Mouse (Mus musculus): ENCODE measurements at regions not wholly inside any gene's neighbourhood (a gene's known extent, or its start where the extent isn't known, plus 50 kb on each side); places are given as distances from the start of the nearest gene placed in this dataset.

DNA sequence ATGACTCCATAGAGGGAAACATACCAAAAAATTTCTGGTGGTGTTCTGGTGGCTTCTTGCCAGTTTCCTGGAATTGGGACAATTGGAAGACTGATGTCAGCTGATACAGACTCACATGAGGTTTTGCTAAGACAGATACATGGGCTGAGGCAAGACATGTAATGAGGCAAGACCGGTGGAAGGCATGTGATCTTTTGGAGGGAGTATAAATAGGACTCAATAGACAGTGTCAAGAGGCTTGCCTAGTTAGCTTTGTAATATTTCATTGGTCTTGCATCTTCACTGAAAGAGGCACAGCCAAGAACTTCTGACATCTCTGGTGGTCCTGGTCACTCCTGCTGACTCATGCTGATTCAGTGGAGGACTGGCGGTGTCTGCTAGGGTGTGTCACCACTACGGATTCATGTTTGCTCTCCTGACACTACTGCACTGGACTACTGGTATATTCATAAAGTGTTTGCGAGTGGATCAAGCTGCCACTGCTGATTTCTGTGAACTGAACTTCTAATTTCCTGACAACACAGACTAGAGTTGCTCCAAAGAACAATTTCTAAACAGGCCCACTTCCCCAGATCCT is 697.7 kb upstream of the 4930444P10Rik start:
- Histone ChIP-seq H3K4me2 (replicated peaks) (no peak overlapping the region), H3K27me3 (replicated peaks) (no peaks in the 10 kb centered on the region), H3K36me3 (no peaks in the 10 kb centered on the region), H3K9ac (no peak overlapping the region), H3K9me3 (no peaks in the 10 kb centered on the region), H3K4me3 (replicated peaks) (no peak overlapping the region), H3K27ac (no peak overlapping the region), H3K4me1 (replicated peaks) (no peaks in the 10 kb centered on the region)
- ATAC-seq = no peak
- WGBS = 90% methylated on average over 4 of the region's 4 CpGs

DNA sequence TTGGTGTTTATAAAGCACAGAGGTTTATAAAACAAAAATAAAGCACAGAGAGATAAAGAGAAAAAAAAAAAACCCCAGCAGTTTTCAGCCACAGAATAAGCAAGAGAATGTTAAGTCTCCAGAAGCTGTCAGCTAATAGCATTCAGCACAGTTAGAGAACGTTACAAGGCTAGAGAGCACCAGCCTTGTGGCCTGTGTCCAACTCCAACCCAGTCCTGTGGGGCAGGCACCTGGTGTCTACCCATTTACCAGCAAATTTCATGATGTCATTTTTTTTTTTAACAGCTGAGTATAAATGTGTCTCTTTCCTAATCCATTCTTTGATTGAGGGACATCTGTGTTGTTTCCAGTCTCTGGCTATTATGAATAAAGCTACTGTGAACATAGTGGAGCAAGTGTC is 686.7 kb upstream of the 4930444P10Rik start:
- Histone ChIP-seq H3K27ac (no peak overlapping the region), H3K4me2 (replicated peaks) (no peak overlapping the region), H3K27me3 (replicated peaks) (no peaks in the 10 kb centered on the region), H3K9me3 (no peaks in the 10 kb centered on the region), H3K36me3 (no peaks in the 10 kb centered on the region), H3K9ac (no peak overlapping the region), H3K4me1 (replicated peaks) (no peaks in the 10 kb centered on the region), H3K4me3 (replicated peaks) (no peak overlapping the region)
- 76% methylated on average over 1 of the region's 1 CpGs for WGBS
- no peak for ATAC-seq

DNA sequence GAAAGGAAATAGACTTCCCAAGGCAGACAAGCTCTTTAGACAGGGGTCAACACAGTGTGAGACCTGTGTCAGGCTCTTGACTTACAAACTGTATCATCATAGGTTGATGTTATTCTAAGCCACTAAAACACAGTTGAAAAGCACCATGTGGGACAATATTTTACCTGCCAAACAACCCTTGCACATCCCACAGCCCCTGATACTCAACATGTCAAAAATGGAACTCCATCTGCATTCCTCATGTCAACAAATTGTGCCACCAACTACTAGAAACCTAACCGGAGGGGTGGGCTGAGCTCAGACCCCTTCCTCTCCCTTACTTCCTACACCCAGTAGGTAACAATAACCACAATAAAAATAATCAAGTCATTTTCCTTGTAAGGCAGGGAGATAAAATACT is 667.8 kb upstream of the 4930444P10Rik start:
- 90% methylated on average over 1 of the region's 1 CpGs for WGBS
- no peak for ATAC-seq

More for the DNA sequence above, 667.8 kb upstream of the 4930444P10Rik start:
- Histone ChIP-seq H3K9me3 (no peaks in the 10 kb centered on the region), H3K36me3 (no peaks in the 10 kb centered on the region), H3K27me3 (replicated peaks) (no peaks in the 10 kb centered on the region), H3K4me3 (replicated peaks) (no peak overlapping the region), H3K4me1 (replicated peaks) (no peaks in the 10 kb centered on the region), H3K27ac (no peak overlapping the region), H3K4me2 (replicated peaks) (no peak overlapping the region), H3K9ac (no peak overlapping the region)
